Mouse (Mus musculus) right cerebral cortex, adult 2 months (tissue): ENCODE measurements around the gene Ddias.
A peak's percentile ranks its signal among the peaks of the same experiment; 100 is the strongest.
"Not testable (repeated sequence)": the region's sequence is repeated elsewhere in the genome, so short reads cannot be mapped to it uniquely, and the experiment has no call there.

Source experiments
- DNase-seq, 2 experiments: peaks; one replicate each; pipeline ENCODE4 v3.0.0; 2021 to 2022; ENCODE audit warnings: low spot score in 2 of 2

Ddias gene

DNA sequence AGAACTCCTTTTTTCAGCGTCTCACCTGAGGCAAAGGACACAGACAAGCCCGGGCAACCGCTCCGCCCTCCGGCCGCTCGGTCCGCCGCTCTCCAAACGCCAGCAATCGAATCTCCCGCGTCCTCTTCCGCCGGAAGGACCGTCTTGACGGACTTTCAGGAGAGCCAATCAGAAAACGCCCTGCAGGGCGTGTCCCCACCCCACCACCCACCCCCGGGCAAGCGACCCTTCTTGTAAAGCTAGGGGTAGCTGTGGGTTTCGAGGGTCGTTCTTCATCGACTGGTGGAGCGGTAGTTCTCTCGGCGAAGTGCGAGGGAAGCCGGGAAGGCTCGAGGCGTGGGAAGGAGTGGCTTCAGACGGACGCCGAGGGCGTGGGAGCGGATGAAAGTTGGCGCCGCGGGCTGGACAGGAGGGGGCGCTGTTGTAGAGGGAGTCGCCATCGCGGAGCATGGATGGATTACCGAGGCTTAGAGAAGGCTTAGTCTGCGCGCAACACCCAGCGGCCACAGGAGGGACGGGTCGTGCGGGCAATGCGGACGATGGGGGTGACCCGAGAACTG lies at the start of gene Ddias, which contains the start of gene Prcp:
Ddias (minus strand) TSS at position 132 of the 560 bp plus-strand sequence.
Prcp (plus strand) TSS at position 355 of the 560 bp plus-strand sequence.
- DNase-seq, result peak; percentile 89 to 95

DNA sequence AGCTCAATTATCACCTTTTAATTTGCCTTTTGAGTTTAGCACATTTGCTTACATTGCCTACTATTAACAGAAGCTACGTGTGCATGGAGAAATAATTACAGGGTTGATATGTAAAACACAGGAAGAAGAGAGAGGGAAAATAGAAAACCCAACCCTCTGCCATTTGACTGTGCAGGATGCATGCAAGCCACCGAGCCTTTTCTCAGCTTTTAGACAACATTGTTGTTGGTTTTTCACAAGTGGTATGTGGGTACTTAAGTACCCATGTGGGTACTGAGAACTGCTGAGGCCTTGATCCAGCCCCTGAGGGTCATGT lies 46.8 kb upstream of the Ddias start:
- DNase-seq, result no peak

DNA sequence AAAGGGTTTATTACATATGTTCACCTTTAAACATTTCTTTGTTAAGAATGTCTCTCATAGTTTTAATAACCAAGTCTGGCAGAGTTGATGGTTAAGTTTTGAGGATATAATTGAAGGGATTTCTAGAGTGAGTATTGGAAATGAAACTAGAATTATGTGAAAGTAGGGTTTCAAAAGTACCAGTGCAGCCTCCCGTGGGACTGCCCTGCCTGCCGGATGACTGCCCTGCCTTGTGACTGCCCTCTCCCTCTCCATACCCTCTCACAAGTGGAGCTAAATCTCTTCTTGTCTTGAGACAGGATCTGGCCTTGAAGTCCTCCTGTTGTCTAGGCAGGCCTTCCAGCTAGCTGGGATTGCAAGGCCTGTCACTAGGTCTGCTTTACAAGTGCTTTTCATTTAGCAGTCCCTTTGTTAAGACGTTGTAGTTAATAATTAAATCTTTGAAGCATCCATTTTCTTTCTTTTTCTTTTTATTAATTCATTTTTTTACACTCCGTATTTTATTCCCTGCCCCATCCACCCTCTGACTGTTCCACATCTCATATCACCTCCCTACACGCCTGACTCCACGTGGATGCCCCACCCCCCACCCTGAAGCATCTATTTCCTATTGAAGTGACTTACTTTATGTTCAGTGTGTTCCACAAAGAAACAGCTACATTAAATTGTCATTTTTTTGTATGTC lies 46.3 kb upstream of the Ddias start:
- DNase-seq, result no peak

DNA sequence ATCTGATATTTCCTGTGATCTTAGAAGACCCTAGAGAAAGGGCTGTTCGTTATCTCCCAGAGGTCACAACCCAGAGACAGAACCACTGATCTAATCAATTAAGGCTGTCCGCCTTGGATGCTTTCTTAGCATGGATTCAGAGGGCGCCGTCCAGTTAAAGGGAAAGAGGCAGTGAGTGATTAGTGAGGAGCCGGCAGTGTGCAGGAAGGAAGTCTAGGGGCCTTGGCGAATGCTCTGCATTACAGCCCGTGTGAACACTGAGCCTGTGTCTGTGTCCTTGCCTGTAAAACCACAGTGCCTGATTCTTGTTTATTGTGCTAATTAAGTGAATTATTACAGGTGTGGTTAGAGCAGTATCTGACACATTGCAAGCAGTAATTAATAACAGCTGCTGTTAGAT lies 30.2 kb upstream of the Ddias start:
- not testable (repeated sequence) for DNase-seq

DNA sequence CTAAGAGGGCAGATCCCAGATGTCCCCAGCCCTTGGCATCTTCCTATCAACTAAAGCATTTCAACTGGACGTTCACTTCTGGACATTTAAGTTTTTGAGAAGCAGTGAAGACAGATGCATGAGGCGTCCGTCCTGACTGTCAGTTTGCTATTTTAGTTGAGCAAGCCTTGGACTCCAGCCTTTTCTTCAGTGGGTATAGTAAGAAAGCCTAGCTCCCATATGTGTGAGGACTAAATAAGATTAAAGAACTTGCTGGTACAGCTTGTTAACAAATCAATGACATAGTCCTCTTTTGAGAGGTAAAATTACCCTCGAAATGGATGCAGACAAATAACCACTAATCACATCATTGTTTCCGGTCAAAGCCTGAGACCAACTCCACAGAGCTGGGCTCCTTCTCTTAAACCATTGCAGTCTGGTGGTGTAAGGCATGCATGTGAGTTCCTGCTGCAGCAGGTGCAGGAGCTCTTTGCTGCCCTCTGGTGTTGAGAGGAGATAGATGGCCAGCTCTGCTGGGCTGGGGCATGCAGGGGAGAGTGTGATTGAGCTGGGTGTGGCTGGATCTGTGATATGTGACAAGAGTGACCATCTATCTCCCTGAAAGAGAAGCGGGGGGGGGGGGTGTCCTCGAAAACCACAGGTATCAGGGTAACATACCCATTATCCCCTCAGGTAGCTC lies 29.5 kb upstream of the Ddias start:
- peak; percentile 59 to 72 for DNase-seq

DNA sequence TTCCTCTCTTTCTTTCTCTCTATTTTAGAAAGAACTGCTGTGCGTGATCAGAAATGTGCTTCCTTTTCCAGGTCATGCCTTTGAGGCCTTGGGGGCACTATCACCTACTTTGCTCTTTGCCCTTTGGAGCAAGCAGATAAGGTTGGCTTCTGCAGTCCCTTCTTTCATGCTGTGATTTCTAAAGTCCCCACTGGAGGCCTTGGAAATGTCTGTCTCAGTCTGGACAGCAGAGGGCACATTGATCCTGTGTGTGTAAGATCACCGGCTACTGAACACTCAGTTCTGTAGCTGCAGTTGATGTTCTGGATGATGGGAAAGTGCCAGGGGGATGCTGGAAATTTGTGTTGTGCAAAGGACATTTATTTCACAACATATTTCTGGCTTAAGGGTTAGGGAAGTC lies 23.0 kb upstream of the Ddias start:
- peak; percentile 30 to 40 for DNase-seq

DNA sequence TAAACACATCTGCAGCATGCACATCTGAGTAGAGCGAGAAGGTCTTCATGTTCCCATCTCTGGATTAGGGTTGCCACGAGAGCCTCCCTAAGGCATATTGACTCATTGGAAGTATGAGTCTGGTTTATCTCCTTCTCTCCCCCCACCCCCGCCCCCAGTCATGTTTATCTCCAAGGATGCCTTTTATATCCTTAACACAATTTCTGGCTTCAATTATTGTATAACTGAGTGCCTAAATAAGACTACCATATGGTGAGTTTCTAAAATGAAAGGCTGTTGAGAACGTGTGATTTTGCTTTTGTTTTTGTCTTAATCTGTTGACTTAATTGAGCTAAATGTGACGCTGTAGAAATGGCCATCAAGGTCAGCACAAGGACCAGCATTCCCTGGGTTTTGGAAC lies 22.0 kb upstream of the Ddias start:
- peak in 1 of 2 experiments; percentile 18 for DNase-seq

DNA sequence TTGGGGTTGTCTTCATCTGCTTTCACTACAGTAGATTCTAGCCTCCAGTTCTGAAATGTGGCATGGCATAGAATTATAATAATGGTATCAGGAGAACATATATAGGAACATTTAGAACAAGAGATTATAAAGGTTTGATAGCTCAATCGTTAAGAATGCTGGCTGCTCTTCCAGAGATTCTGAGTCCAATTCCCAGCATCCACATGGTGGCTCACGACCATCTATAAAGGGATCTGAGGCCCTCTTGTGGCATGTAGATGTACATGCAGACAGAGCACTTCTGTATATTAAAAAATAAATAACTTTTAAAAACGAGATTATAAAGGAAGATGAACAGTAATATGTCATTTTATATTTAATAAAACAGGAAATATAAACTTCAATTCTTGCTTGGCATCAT lies 19.4 kb upstream of the Ddias start:
- DNase-seq, result no peak

DNA sequence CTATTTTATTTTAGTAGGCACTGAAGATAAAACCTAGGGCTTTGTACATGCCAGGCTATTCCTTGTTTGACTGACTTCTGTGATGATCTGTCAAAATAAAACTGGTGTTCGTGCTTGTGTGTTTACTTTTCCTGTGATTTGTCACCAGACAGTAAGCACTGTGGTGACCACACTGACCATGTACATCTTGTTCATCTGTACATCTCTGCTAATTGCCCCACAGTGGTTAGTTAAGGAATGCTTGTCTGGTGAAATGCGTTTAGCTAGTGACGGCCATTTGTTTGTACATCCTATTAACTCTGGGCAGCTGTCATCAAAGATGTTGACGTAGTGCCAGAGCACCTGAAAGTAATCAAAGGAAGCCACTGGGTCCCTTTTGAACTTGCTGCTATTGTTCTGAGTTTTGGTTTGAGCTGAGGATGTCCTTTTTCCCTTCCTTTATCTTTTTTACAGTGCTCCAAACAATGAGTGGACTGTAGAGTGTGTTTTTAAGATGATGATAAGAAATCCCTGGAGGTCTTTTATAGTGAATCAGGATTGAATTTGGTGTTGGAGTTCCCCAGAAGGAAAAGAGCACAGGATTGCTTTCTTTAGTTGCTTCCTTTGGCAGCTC lies 16.7 kb upstream of the Ddias start:
- DNase-seq, result no peak

DNA sequence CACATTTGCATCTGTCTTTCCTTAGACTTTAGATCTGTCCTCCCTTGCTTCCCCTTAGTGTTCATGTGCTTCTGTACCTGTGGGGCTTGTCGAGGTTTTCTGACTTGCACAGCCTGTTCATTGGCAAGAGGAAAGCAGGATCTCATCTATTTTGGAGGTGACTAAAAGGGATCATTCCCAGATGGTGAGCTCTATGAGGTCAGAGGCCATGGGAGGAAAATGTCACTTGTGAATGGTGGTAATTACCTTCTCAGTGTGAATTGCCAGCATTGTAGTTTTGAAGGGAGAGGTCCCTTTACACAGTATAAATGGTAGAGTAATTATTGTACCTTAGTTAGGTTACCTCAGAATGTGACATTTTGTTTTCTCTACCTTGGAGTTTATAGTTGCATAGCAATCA lies 16.2 kb upstream of the Ddias start:
- no peak for DNase-seq

DNA sequence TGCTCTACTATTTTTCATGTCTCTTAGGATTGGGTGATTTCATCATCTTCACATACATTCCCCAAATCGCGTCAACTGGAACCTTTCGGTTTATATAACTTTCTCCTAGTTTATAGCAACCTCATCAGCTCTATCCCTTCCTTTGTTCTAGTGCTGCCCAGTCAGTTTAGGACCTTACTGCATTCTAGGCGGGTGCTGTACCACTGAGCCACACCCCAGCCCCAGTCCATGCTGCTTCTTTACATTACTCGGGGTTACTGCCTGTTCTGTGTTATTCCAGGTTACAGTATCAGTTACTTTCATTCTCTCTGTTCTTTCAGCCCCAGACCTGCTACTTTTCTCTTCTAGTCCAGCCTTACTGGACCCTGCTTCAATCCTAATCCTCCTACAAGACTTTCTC lies 13.2 kb upstream of the Ddias start:
- DNase-seq, result no peak

DNA sequence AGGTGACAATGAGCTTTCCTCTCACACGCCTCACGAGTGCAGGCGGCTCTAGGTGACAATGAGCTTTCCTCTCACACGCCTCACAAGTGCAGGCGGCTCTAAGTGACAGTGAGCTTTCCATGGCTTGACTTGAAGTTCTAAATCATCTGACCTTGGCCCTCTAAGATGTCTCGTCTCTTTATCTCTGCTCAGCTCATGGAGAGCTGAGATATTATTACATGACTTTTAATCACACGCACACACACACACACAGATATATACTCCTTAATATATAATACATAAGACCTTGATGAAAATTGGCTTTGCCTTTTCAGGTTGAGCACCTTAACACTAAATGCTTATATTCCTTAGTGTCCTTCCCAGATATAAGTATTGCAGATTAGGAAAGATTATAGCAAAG lies 12.8 kb upstream of the Ddias start:
- DNase-seq, result no peak

DNA sequence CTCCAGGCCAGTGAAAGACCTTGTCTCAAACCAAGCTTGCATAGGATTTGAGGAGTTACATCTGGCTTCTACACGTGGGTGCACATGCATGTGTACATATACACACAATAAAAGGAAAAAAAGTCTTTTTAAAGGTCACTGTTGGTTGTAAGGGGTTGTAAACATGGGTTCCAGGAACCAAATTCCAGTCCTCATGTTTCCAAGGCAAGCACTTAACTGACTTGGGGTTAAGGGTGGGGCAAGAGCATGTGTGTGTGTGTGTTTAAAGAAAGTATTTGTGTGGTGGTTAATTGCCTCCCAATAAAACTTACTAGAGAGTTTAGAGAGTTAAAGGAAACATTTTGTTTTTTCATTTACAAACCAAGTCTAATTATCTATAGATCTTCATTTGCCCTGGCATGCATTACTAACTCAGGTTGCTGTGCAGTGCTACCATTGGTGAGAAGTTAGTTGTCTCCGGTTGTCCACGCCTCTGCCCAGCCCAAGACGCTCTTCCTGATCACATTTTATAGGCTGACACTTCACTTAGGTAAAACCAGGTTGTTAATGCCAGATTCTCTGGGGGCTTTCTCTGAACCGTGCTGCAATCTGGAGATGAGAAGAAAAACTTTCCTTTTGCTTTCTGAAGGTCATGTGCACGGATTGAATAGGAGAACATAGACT lies 11.1 kb upstream of the Ddias start:
- no peak for DNase-seq

DNA sequence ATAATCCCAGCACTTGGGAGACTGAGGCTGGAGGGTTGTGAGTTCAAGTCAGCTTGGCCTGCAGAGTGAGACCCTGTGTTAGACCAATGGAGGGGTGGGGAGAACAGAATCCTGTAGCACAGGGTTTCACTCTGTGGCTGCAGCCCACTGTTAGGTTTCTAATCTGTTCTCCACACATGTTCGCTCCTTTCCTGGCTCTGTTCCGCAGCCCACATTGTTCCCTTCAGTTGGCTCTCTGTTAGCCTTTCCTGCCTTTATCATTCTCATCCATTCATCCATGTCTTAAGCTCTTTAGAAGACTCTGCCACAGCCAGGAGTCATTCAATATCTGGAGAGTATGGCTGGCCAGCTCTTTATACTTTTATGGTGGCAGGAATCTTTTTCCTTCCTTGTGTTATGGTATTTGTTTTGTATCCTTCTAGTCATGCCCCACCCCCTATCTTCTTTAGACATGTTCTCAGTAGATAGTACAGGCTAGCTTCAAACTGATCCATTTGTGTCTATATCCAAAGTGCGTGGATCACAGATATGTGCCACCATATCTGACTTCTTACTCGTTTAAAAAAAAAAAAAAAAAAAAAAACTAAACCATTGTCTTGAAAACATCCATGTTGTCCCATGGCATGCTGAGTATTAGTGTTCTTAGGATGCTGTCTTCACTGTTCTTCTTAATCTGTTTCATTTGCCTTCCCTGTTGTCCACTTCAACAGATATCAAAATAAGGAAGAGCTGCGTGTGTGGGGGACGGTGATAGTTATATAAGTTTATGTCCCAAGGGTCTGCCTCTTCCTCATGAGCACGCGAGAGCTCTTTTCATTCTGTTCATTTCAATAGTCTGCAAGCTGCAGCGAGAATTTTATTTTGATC lies 10.0 kb upstream of the Ddias start:
- no peak for DNase-seq

DNA sequence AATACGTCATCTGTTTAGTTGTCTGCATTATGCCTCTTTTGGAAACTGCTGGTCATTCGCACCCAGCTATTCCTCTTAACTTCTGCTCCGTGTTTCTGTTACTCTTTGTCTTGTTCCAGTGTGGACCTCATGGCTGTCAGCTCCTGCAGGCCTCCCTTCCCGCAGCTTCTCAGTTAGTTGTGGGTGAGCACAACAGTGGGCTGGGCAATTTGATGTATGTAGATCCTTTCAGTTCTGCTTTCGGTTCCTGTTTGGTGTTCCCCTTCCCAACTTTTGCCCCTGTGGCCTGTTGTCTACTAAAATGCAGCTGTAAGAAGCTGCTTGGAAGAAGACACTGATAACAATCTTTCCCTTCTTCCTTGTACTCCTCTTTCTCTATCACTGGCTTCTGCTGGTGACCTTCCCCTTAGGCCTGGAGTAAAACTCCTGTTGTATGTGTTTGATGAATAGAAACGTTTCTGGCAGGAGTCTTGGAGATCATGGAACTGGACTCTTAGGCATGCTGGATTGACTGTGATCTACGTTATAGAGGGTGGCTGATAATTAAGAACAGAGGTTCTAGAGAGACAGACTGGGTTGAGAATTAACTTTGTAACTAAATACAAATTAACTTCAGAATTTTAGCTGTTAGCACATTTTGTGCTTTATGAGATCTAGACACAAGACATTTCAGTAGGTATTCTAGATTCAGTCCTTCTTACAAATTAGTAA lies 4.7 kb upstream of the Ddias start:
- DNase-seq, result no peak

DNA sequence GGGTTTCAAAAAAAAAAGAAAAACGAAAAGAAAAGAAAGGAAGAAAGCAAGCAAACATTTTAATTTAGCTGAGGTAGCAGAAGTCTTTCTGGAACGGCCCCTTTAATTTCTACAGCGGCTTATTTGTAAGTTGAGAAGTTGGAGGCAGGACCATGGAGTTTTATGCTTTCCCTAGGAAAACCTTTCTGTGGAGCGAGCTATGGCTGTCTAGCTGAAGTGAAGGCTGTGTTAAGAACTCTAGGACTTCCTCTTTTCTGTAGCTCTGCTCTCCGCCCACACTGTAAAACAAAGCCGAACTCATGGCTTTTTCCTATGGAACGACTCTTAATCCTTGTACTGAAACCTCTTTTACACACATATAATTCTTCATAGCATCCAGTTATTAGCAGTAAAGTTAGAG lies 2.5 kb upstream of the Ddias start:
- no peak for DNase-seq

DNA sequence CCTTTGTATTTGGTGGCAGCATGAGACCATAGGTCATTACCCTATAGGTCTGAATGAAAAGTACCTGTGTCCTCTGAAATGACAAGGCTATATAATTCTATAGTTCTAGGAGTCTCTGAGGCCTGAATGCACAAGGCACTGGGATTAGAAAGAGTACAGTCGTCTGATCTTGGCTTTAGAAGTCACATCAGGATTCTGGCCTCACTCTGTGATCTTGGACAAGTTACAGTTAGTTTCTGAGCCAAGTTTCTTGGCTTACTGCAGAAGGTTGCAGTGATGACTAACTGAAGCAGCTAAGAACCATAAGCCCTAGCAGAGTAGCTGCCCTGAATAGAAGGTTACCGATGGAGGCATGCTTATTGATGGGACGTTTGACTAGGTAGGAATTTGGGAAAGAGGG lies 2.0 kb upstream of the Ddias start:
- no peak for DNase-seq

DNA sequence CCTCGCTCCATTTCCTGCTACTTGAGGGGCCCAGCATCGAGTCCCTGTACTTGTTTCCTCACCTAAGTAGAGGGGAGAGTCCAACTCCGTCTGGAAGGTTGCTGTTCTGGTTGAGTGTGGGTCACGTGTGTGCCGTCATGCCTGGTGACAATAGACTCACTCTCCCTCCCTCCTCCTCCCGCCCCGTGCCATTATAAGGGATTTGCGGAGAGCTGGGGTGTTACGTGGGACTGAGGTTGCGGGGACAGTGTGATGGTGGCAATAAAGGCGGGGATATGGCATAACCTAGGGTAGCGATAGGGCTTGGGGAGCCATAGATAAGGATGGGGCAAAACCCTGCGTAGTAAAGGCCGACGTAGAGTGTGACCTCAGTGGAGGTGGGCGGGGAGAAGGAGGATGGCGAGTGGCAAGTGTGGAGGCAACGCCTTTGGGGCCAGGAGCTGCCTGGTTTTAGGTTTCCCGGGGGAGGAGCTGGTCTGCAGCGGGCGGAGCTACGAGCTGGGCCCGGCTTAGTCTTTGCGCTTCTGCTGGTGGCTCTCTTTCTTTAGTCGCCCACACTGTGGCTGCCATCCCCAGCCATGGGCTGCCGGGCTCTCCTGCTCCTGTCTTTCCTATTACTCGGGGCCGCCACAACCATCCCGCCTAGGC lies 838 bp upstream of the Ddias start:
- DNase-seq, result peak; percentile 84 to 89

DNA sequence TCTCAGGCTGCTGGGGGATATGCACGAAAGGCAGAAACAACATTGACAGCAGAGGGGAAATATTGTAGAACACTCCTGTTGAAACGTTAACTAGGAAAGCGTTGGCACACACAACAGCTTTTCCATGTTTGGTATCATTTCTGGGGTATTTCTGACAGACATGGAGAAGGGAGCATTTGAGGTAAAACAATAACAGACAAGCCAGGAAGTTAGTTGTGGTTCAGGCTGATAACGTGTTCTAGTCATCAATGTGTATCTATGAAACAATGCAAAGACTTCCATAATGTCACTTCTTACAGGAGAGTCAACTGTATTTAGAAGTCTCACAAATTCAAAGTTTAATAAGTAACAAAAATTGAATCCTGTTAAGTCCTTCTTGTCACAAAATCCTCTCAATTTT lies 2.5 kb downstream of the Ddias start:
- DNase-seq, result no peak

DNA sequence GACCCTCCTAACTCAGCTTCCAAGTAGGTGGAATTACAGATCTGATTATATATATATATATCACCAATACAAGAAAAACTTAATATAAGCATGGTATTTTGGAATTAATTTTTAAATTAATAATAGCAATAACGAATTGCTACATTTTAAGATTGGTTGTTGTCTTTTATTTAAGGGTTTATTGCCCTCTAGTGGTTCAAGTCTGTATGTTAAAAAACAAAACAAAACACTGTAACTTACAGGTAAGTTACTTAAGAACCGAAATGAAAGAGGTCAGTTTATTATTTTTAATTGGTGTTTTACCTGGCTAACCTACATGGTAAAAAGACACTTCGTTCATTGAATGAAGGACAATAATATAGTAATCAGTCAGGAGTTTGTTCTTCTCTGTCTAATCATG lies 3.9 kb downstream of the Ddias start:
- no peak for DNase-seq
